Mouse (Mus musculus): Measurements from ENCODE around the gene Tjp2. TPM values are rescaled to one million over a fixed set of nuclear protein-coding genes. Genes with fewer than 3 reads are reported as not detected.

Tjp2 gene
- 9.9 and 12.1 TPM in 2 replicates for polyA plus RNA-seq (2012; rRNA removed)
- polyA plus RNA-seq (2014; fragmentation: Nextera tagmentation; extraction: Ambion mirVana): 14.9 and 17.2 TPM in 2 replicates

DNA sequence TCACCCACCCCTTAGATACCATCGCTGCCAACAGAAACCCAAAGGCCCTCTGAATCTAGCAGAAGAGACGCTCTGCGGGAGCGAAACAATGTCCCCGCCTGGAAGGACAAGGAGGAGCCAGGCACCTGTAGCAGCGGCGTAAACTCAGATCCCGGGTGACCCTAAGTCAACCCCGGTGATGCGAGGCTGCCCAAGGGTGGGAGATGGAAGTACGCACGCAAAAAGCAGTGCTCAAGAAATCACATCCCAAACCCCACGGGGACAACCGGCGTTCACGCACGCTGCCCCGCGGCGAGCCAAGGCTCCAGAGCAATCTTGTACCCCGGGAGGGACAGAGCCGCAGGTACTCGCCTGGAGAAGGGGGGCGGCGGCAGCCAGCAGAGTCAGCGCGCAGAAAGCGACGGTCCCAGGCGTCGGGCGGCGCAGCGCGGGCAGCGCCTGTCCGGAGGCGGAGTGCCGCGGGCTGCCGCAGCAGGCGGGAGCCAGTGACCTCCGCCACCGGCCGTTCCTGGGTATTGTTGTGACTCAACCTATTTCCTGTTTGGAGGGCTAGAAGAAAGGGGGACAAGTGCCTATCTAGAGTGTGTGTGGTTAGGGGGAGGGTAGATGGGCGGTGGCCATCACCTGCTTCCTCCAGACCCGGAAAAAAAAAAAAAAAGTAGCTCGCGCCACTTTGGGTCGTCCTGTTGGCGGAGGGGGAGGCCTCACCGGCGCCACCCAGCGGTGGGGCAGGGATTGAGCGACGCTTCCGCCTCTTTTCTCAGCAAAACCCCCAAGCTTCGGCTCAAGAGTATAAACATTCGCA, at the start of gene Tjp2:
Tjp2 (minus strand) TSS at position 531 of the 805 bp plus-strand sequence.
- TF ChIP-seq POLR2A (IDR thresholded peaks at IDR 0.05; ENCODE audit: borderline replicate concordance, extremely low read depth, insufficient read depth, insufficient read length): no peak
- H3K27ac ChIP-seq (replicated peaks; ENCODE audit: low read depth, low read length): peak within 1 kb of the TSS; percentile 26; the same call in 1 of the 2 replicates
- H3K4me2 ChIP-seq (replicated peaks; ENCODE audit: low read depth, low read length, severe bottlenecking): peak within 1 kb of the TSS; percentile 80
- H3K4me1 ChIP-seq (ENCODE audit: control insufficient read depth, insufficient read depth, low read length): peaks cover 5% of the 10 kb centered on the region; the same call in 1 of the 2 replicates
- peak; percentile 12; the same call in 1 of the 2 replicates for ATAC-seq (ENCODE audit: low FRiP score, low read depth)
- under 1% methylated on average over 54 of the region's 59 CpGs for WGBS
- H3K9me3 ChIP-seq (ENCODE audit: control insufficient read depth, low read length): no peaks in the 10 kb centered on the region
- H3K4me3 ChIP-seq (replicated peaks; ENCODE audit: low read length): peak within 1 kb of the TSS; percentile 46
- peak within 1 kb of the TSS; percentile 48 for H3K9ac ChIP-seq (ENCODE audit: low read depth, low read length, severe bottlenecking)
- H3K36me3 ChIP-seq (ENCODE audit: control insufficient read depth, insufficient read depth, low read length): no peaks in the 10 kb centered on the region
- H3K27me3 ChIP-seq (ENCODE audit: control insufficient read depth, insufficient read depth, low read length): peaks cover 22% of the 10 kb centered on the region
- DNase-seq (ENCODE audit: low spot score): no peak

DNA sequence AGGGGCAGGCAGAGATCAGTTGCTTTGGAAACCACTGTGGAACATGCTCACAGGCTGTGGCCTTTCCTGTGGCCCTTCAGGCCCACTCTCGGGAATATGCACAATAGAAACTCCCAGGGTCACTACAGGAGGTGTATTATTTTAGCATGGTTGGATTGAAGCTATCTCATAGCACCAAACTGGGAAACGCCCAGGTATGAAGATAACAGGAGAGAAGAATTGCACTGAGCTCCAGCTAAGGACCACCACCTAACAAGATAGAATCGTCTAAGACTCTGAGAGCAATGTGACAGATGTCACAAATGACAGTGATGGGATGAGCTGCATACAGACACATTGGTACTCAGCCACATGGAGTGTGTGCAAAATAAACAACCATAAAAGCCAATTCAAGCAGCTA, 49.5 kb upstream of the Tjp2 start:
- Histone ChIP-seq H3K4me3 (replicated peaks; ENCODE audit: low read length) (no peak overlapping the region), H3K9ac (ENCODE audit: low read depth, low read length, severe bottlenecking) (no peak overlapping the region), H3K4me2 (replicated peaks; ENCODE audit: low read depth, low read length, severe bottlenecking) (no peak overlapping the region), H3K27ac (replicated peaks; ENCODE audit: low read depth, low read length) (no peak overlapping the region), H3K4me1 (ENCODE audit: control insufficient read depth, insufficient read depth, low read length) (peaks cover 9% of the 10 kb centered on the region), H3K27me3 (ENCODE audit: control insufficient read depth, insufficient read depth, low read length) (no peaks in the 10 kb centered on the region), H3K9me3 (ENCODE audit: control insufficient read depth, low read length) (no peaks in the 10 kb centered on the region), H3K36me3 (ENCODE audit: control insufficient read depth, insufficient read depth, low read length) (peaks cover 9% of the 10 kb centered on the region)
- ATAC-seq (ENCODE audit: low FRiP score, low read depth): no peak
- 82% methylated on average over 3 of the region's 3 CpGs for WGBS
- DNase-seq (ENCODE audit: low spot score): no peak
- TF ChIP-seq POLR2A (IDR thresholded peaks at IDR 0.05; ENCODE audit: borderline replicate concordance, extremely low read depth, insufficient read depth, insufficient read length): no peak

DNA sequence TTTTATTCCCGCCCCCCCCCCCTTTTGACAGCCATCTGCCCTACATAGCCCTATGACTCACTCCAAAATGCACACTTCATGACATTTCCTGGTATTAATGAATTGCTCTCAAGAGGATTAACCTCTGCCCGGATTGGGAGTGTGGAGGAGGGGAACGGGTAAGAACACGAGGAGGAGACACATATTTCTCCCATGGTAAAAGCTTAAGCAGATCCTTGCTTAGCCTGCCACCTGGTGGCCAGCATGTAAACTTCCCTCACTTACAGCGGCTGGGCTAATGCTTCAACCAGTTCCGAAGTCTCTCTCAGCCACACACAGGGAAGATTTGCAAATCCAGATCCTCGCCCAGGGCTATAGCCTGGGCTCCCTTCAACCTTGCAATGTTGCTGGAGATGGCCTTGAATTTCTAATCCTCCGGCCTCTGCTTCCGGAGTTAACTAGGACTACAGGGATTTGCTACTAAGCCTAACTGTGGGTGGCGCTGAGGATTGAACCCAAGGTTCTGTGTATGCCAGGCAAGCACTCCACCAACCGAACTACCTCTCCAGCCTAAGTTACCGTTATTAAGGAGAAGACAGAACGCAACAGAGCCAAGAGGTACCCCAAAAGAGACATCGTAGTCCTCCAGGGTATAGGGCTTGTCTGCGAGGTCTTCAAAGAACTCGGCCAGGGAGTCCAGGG, 47.1 kb upstream of the Tjp2 start:
- DNase-seq (ENCODE audit: low spot score) (peak; percentile 79), ATAC-seq (ENCODE audit: low FRiP score, low read depth) (peak; percentile 86)
- Histone ChIP-seq H3K27me3 (ENCODE audit: control insufficient read depth, insufficient read depth, low read length) (no peaks in the 10 kb centered on the region), H3K4me1 (ENCODE audit: control insufficient read depth, insufficient read depth, low read length) (0 out of 2 replicates have a peak, but pooled peaks cover 4% of the 10 kb centered on the region), H3K4me3 (replicated peaks; ENCODE audit: low read length) (no peak overlapping the region), H3K36me3 (ENCODE audit: control insufficient read depth, insufficient read depth, low read length) (peaks cover 12% of the 10 kb centered on the region), H3K9ac (ENCODE audit: low read depth, low read length, severe bottlenecking) (no peak overlapping the region; the same call in 1 of the 2 replicates), H3K27ac (replicated peaks; ENCODE audit: low read depth, low read length) (no peak overlapping the region), H3K4me2 (replicated peaks; ENCODE audit: low read depth, low read length, severe bottlenecking) (peak overlapping the region; percentile 33), H3K9me3 (ENCODE audit: control insufficient read depth, low read length) (no peaks in the 10 kb centered on the region)
- no peak for TF ChIP-seq POLR2A (IDR thresholded peaks at IDR 0.05; ENCODE audit: borderline replicate concordance, extremely low read depth, insufficient read depth, insufficient read length)
- WGBS: 48% methylated on average over 16 of the region's 16 CpGs

DNA sequence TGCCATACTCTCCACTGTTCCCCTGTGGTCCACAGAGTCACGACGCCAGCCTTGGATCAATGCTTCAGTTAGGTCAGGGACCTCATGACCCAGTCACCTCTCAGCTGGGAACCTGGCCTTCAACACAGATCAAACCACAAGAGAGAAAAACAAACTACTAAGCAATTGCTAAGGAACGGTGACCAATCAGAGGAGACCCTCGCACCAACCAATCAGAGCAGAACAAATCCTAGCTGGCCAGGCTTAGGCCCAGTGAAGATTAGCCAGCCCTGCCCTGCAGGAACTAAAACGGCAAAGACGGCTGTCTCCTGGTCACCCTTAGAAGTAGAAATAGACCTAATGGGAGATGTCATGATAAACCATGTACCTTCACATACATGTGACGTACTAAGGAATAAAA, 46.5 kb upstream of the Tjp2 start:
- 55% methylated on average over 7 of the region's 7 CpGs for WGBS

DNA sequence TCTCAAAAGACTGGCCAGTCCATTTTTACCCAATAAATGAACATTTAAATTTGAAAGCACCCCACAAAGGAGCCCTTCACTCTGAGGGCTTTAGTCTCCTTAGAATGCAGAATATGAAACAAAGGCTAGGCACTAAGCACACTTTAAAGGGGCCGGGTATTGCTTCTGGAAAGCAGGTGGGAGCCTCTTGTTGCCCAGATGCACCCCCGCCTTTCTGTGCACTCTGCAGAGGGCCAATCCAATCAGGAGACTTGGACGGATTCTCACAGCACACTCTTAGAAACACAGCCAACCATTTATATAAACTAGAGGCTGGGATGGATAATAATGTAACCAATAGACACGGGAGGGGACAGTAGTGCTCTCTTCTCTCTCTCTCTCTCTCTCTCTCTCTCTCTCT, 43.7 kb upstream of the Tjp2 start:
- Histone ChIP-seq H3K27me3 (ENCODE audit: control insufficient read depth, insufficient read depth, low read length) (no peaks in the 10 kb centered on the region), H3K9ac (ENCODE audit: low read depth, low read length, severe bottlenecking) (no peak overlapping the region), H3K36me3 (ENCODE audit: control insufficient read depth, insufficient read depth, low read length) (peaks cover 22% of the 10 kb centered on the region; the same call in 1 of the 2 replicates), H3K27ac (replicated peaks; ENCODE audit: low read depth, low read length) (no peak overlapping the region), H3K4me3 (replicated peaks; ENCODE audit: low read length) (no peak overlapping the region), H3K4me1 (ENCODE audit: control insufficient read depth, insufficient read depth, low read length) (0 out of 2 replicates have a peak, but pooled peaks cover 4% of the 10 kb centered on the region), H3K4me2 (replicated peaks; ENCODE audit: low read depth, low read length, severe bottlenecking) (no peak overlapping the region), H3K9me3 (ENCODE audit: control insufficient read depth, low read length) (no peaks in the 10 kb centered on the region)
- TF ChIP-seq POLR2A (IDR thresholded peaks at IDR 0.05; ENCODE audit: borderline replicate concordance, extremely low read depth, insufficient read depth, insufficient read length): no peak
- whole genome bisulfite sequencing: 73% methylated on average over 4 of the region's 4 CpGs
- ATAC-seq (ENCODE audit: low FRiP score, low read depth) (no peak), DNase-seq (ENCODE audit: low spot score) (no peak)

More for the DNA sequence above, 46.5 kb upstream of the Tjp2 start:
- Histone ChIP-seq H3K27ac (replicated peaks; ENCODE audit: low read depth, low read length) (no peak overlapping the region), H3K9ac (ENCODE audit: low read depth, low read length, severe bottlenecking) (no peak overlapping the region), H3K9me3 (ENCODE audit: control insufficient read depth, low read length) (no peaks in the 10 kb centered on the region), H3K4me3 (replicated peaks; ENCODE audit: low read length) (no peak overlapping the region), H3K27me3 (ENCODE audit: control insufficient read depth, insufficient read depth, low read length) (no peaks in the 10 kb centered on the region), H3K4me1 (ENCODE audit: control insufficient read depth, insufficient read depth, low read length) (0 out of 2 replicates have a peak, but pooled peaks cover 4% of the 10 kb centered on the region), H3K36me3 (ENCODE audit: control insufficient read depth, insufficient read depth, low read length) (peaks cover 15% of the 10 kb centered on the region), H3K4me2 (replicated peaks; ENCODE audit: low read depth, low read length, severe bottlenecking) (peak overlapping the region; percentile 33)
- ATAC-seq (ENCODE audit: low FRiP score, low read depth): peak; percentile 56; the same call in 1 of the 2 replicates
- no peak for DNase-seq (ENCODE audit: low spot score)
- TF ChIP-seq POLR2A (IDR thresholded peaks at IDR 0.05; ENCODE audit: borderline replicate concordance, extremely low read depth, insufficient read depth, insufficient read length): no peak

All from limb, embryonic 14.5 days (tissue).